25 mouse cellular contexts compared by ENCODE assay signal in the genomic region with DNA sequence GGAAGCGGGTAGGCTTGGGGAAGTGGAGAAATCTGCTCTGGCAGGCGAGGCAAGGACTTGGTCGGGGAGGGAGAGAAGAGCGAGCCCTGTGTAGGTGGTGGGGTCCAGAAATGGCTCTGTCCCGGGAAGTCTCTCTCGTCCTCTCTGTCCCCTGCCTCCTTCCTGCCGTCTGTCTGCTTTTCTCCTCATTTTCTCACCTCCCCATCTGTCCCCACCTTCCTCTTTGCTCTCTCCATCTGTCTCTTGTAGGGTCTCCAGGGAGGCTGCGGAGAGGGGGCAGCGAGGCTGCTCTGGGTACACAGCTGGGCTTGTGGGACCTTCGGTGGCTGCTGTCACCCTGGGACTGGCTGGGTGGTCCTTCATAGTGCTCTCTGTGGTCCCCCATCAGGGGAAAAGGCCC. TPM values are rescaled to one million over a fixed set of nuclear protein-coding genes. Genes with fewer than 3 reads are reported as not detected.
A peak's percentile ranks its signal among the peaks of the same experiment; 100 is the strongest.
DNase-seq lines count a peak whose midpoint lies in the region; ATAC-seq lines count a peak whose summit lies in the region.
"Had no signal": no experiment of that assay in that cellular context is flagged by ENCODE, and none has a peak within 500 bp of the region (broad histone marks: within the 10 kb centered on the region; RNA-seq: fewer than 3 reads in every experiment).

No protein-coding gene starts in this region.

- H3K4me3 ChIP-seq in midbrain, embryonic 11.5 days (ENCODE audit: low read depth, low read length): no peak overlapping the region
- H3K4me3 ChIP-seq in midbrain, embryonic 16.5 days (ENCODE audit: low read depth, low read length): no peak overlapping the region
- no peak overlapping the region for H3K4me3 ChIP-seq in forebrain, embryonic 12.5 days (replicated peaks)
- no peak overlapping the region for H3K4me3 ChIP-seq in hindbrain, embryonic 16.5 days (ENCODE audit: low read length)
- H3K4me3 ChIP-seq: heart, embryonic 12.5 days; hindbrain, embryonic 15.5 days; layer of hippocampus, adult 2 months had no signal

- H3K27ac ChIP-seq in midbrain, embryonic 11.5 days (ENCODE audit: low read depth, low read length): no peak overlapping the region
- no peak overlapping the region for H3K27ac ChIP-seq in midbrain, embryonic 16.5 days (ENCODE audit: low read length)
- peak overlapping the region; percentile 78 for H3K27ac ChIP-seq in forebrain, embryonic 12.5 days
- no peak overlapping the region for H3K27ac ChIP-seq in hindbrain, embryonic 16.5 days (ENCODE audit: low read depth, low read length)
- H3K27ac ChIP-seq: hindbrain, embryonic 15.5 days; layer of hippocampus, adult 2 months; macrophage had no signal

- intact Hi-C loops in left cerebral cortex, postnatal 4 days (cut with DNase I): no loop called here

- no peak for ATAC-seq in midbrain, embryonic 11.5 days (ENCODE audit: low FRiP score)
- no peak for ATAC-seq in midbrain, embryonic 16.5 days
- ATAC-seq in forebrain, embryonic 12.5 days (ENCODE audit: low FRiP score): no peak
- no peak for ATAC-seq in hindbrain, embryonic 16.5 days
- no peak for ATAC-seq in monocyte, adult 5-6 weeks (replicated peaks; ENCODE audit: insufficient number of reproducible peaks, low FRiP score, low TSS enrichment, poor library complexity, severe bottlenecking)
- ATAC-seq: activated CD4-positive, CD25-positive, alpha-beta regulatory T cell, adult 4 months; intestine, embryonic 16.5 days had no signal

- H3K27me3 ChIP-seq in midbrain, embryonic 11.5 days (ENCODE audit: control insufficient read depth, insufficient read depth, low read length): no peaks in the 10 kb centered on the region
- H3K27me3 ChIP-seq in midbrain, embryonic 16.5 days (ENCODE audit: control insufficient read depth, insufficient read depth, low read depth, low read length): no peaks in the 10 kb centered on the region
- 0 out of 2 replicates have a peak, but pooled peaks cover 5% of the 10 kb centered on the region for H3K27me3 ChIP-seq in forebrain, embryonic 12.5 days
- H3K27me3 ChIP-seq in hindbrain, embryonic 16.5 days (replicated peaks; ENCODE audit: control insufficient read depth, insufficient read depth, low read length): no peaks in the 10 kb centered on the region
- H3K27me3 ChIP-seq: hindbrain, embryonic 15.5 days had no signal

- no peaks in the 10 kb centered on the region for H3K9me3 ChIP-seq in midbrain, embryonic 11.5 days (ENCODE audit: control insufficient read depth, low read length)
- H3K9me3 ChIP-seq in midbrain, embryonic 16.5 days (replicated peaks; ENCODE audit: control insufficient read depth, low read length, poor library complexity, severe bottlenecking): no peaks in the 10 kb centered on the region
- no peaks in the 10 kb centered on the region for H3K9me3 ChIP-seq in forebrain, embryonic 12.5 days
- no peaks in the 10 kb centered on the region for H3K9me3 ChIP-seq in hindbrain, embryonic 16.5 days (ENCODE audit: control insufficient read depth, low read length)
- H3K9me3 ChIP-seq: heart, embryonic 12.5 days; hindbrain, embryonic 15.5 days had no signal

- H3K9ac ChIP-seq in midbrain, embryonic 11.5 days (ENCODE audit: low read length): no peak overlapping the region
- no peak overlapping the region for H3K9ac ChIP-seq in midbrain, embryonic 16.5 days (ENCODE audit: low read depth, low read length)
- no peak overlapping the region for H3K9ac ChIP-seq in forebrain, embryonic 12.5 days
- 0 out of 2 replicates have a peak overlapping the region, but pooled peaks have one; percentile 12 for H3K9ac ChIP-seq in hindbrain, embryonic 16.5 days (ENCODE audit: low read depth, low read length)
- H3K9ac ChIP-seq: heart, embryonic 12.5 days; hindbrain, embryonic 15.5 days had no signal

- no peak overlapping the region for H3K4me2 ChIP-seq in midbrain, embryonic 11.5 days
- no peak overlapping the region for H3K4me2 ChIP-seq in midbrain, embryonic 16.5 days (ENCODE audit: low read length)
- H3K4me2 ChIP-seq in forebrain, embryonic 12.5 days: no peak overlapping the region
- H3K4me2 ChIP-seq in hindbrain, embryonic 16.5 days (ENCODE audit: low read length): no peak overlapping the region
- H3K4me2 ChIP-seq: heart, embryonic 12.5 days; hindbrain, embryonic 15.5 days had no signal

- 53% methylated on average over 10 of the region's 10 CpGs for WGBS in midbrain, embryonic 11.5 days
- 42% methylated on average over 7 of the region's 10 CpGs for WGBS in midbrain, embryonic 16.5 days
- WGBS in forebrain, embryonic 12.5 days: 41% methylated on average over 10 of the region's 10 CpGs
- 28% methylated on average over 7 of the region's 10 CpGs for WGBS in hindbrain, embryonic 16.5 days

- H3K36me3 ChIP-seq in midbrain, embryonic 11.5 days (ENCODE audit: control insufficient read depth, insufficient read depth, low read length): no peaks in the 10 kb centered on the region
- H3K36me3 ChIP-seq in midbrain, embryonic 16.5 days (ENCODE audit: control insufficient read depth, insufficient read depth, low read length): no peaks in the 10 kb centered on the region
- H3K36me3 ChIP-seq in forebrain, embryonic 12.5 days (replicated peaks): no peaks in the 10 kb centered on the region
- no peaks in the 10 kb centered on the region for H3K36me3 ChIP-seq in hindbrain, embryonic 16.5 days (ENCODE audit: control insufficient read depth, insufficient read depth, low read length)
- H3K36me3 ChIP-seq: heart, embryonic 12.5 days; hindbrain, embryonic 15.5 days had no signal

- DNase-seq in midbrain, embryonic 11.5 days (ENCODE audit: low spot score, missing footprints): peak; percentile 82
- DNase-seq in left cerebral cortex, postnatal 4 days: no peak
- DNase-seq in cerebellum, adult 18-20 months: no peak
- DNase-seq: adrenal gland, postnatal 10 days; cerebellum, adult 9-10 months; gastrocnemius, postnatal 25 days; heart, adult 18-20 months; heart, postnatal 10 days; kidney, adult 9 months; kidney, postnatal 14 days; right cerebral cortex, postnatal 25 days; spleen, adult 18-20 months; thymus, postnatal 25 days had no signal

- H3K4me1 ChIP-seq in midbrain, embryonic 11.5 days (ENCODE audit: control insufficient read depth, insufficient read depth, low read length): peaks cover 12% of the 10 kb centered on the region
- peaks cover 5% of the 10 kb centered on the region; the same call in 1 of the 2 replicates for H3K4me1 ChIP-seq in midbrain, embryonic 16.5 days (ENCODE audit: control insufficient read depth, insufficient read depth, low read length)
- H3K4me1 ChIP-seq in forebrain, embryonic 12.5 days: peaks cover 52% of the 10 kb centered on the region
- H3K4me1 ChIP-seq in hindbrain, embryonic 16.5 days (ENCODE audit: control insufficient read depth, insufficient read depth, low read depth, low read length): peaks cover 17% of the 10 kb centered on the region
- H3K4me1 ChIP-seq: heart, embryonic 12.5 days had no signal

RNA-seq across cellular contexts. Expression of gene Elfn1, which starts 18.4 kb away (rescaled TPM):
- 0.77 and 1.0 TPM in 2 replicates for polyA plus RNA-seq in midbrain, embryonic 11.5 days (2014; fragmentation: Nextera tagmentation; extraction: Ambion mirVana)
- polyA plus RNA-seq in midbrain, embryonic 16.5 days (2015; fragmentation: Nextera tagmentation; extraction: Ambion mirVana): 2.5 TPM in 2 replicates
- 0.81 and 0.88 TPM in 2 replicates for polyA plus RNA-seq in forebrain, embryonic 12.5 days (2016; fragmentation: Nextera tagmentation; extraction: Ambion mirVana)
- polyA plus RNA-seq in hindbrain, embryonic 16.5 days (2015; fragmentation: Nextera tagmentation; extraction: Ambion mirVana): 2.8 and 3.7 TPM in 2 replicates
- not detected in 3 replicates for total RNA-seq in monocyte, adult 5-6 weeks (2017)
- 10 to 100 TPM; 33.5 to 37.2 TPM for total RNA-seq in left cerebral cortex, postnatal 4 days (2021)
- total RNA-seq: gastrocnemius, postnatal 25 days; liver, adult 2 months had no signal
- polyA plus RNA-seq: activated CD4-positive, CD25-positive, alpha-beta regulatory T cell, adult 4 months; liver, embryonic 16.5 days; macrophage had no signal
